Mouse (Mus musculus) right cerebral cortex, postnatal 25 days (tissue): ENCODE results near the gene Dnaic2.

Experiments
- DNase-seq: peaks from one replicate; pipeline ENCODE4 v3.0.0; 2022

The Dnaic2 gene

DNA sequence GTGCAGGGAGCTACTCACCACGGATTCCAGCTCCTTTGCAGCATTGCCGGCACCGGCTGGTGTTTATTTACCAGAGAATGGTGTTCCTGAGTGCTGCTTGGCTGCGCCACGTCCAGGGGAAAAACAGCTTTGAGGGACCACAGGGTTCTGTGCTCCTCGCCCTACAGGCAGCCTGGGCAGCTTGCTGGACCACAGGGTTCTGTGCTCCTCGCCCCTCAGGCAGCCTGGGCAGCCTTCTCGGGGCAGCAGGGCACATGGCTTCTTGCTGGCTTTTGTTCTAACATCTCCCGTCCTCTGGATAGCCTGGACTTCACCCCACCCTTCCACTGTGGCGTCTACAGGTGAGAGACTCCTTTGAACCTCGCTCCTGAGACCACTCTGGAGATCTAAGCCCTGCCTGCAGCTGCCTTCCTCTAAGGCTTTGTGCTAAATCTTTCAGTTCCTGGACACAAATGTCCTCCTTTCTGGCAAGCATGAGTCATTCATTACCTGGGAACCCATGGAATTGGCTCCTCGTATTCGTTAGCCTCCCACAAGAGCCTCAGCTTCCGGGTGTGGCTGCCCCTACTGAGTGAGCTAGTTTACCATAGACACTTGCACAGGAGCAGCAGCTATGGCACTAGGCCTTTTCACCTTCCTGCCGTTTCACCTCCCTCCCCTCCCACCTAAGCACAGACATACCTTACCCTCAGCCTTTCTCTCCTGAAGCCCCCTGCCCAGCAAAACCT is 75.5 kb downstream of the Dnaic2 start:
- no peak for DNase-seq

GRCm38 (mm10) chr11:114803990-114804389 is 76.8 kb downstream of the Dnaic2 start:
- DNase-seq, result no peak

GRCm38 (mm10) chr11:114807025-114807424 is 79.8 kb downstream of the Dnaic2 start:
- no peak for DNase-seq
